Mouse (Mus musculus): ENCODE data around the gene Dntt.

DNA sequence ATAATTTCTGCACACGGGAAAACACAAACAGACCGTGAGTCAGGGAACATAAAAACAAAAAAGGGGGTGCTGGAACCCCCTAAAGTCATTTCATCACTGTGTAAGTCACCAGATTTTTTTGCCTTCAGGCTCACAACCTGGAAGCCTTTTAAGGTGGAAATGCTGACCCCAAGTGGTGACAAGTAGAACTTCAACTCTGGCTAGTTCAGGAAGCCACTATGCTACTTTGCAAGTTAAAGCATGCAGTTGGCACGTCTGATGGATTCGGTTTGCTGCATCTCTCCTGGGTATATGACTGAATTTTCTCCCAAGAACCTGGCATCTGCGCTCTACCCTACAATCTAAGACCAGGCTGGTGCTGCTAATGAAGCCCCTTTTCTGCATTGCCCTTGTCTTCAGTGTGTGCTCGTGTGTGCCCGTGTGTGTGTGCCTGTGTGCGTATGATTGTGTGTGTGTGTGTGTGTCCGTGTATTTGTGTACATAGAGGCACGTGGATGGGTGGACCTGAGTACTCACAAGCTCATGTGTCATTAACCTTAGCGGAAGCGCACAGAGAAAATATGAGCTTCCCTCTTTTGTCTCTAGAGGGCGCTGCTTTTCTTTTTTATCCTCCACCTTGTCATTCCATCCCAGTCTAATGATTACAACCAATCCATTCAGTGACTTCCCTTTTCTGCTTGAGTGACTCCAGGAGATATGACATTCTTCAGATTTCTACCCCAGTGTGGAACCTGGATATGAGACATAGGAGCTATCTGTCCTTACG lies 12.9 kb upstream of the Dntt start:
- TF ChIP-seq CTCF (IDR thresholded peaks at IDR 0.05; ENCODE audit: control insufficient read depth, insufficient read depth, low read length) (peak; percentile 29; the same call in 1 of the 2 replicates), POLR2A (IDR thresholded peaks at IDR 0.05; ENCODE audit: borderline replicate concordance, control insufficient read depth, low read depth, low read length) (no peak)

Measured in bone marrow, adult 2 months (tissue).